Mouse (Mus musculus): ENCODE data around the gene Efhc1. TPM values are rescaled to one million over a fixed set of nuclear protein-coding genes. Genes with fewer than 3 reads are reported as not detected.
A peak's percentile ranks its signal among the peaks of the same experiment; 100 is the strongest.

Gene Efhc1
- polyA plus RNA-seq, 1 experiment from 2014 or later: 2.9 TPM

GRCm38 (mm10) chr1:20996603-20997327, 45.3 kb downstream of the Efhc1 start:
- Histone ChIP-seq H3K4me3 (replicated peaks) (no peak overlapping the region), H3K4me1 (peaks cover 8% of the 10 kb centered on the region; the same call in 1 of the 2 replicates), H3K27ac (no peak overlapping the region), H3K9ac (no peak overlapping the region), H3K36me3 (replicated peaks) (no peaks in the 10 kb centered on the region), H3K27me3 (no peaks in the 10 kb centered on the region), H3K9me3 (no peaks in the 10 kb centered on the region), H3K4me2 (no peak overlapping the region)
- WGBS: 67% methylated on average over 17 of the region's 17 CpGs
- peak; percentile 49; the same call in 1 of the 2 replicates for ATAC-seq (ENCODE audit: low FRiP score)

DNA sequence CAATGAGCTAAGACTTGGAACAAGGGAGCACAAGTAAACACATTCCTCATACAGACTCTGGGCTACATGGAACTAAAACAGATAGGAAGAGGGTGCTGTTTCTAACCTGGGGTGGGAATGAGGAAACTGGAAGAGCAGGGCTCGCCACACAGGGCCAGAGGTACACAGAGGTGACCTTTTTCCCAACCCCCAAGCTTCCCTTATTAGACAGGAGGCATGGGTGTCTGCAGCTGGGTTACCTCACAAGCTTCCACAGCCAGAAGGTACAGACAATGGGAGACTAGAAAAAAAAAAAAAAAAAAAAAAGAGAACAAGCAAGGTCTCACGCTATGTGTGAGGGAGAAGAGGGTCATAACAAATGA, 45.9 kb downstream of the Efhc1 start:
- H3K4me1 ChIP-seq: peaks cover 8% of the 10 kb centered on the region; the same call in 1 of the 2 replicates
- no peak overlapping the region for H3K27ac ChIP-seq
- H3K4me3 ChIP-seq (replicated peaks): no peak overlapping the region
- no peak overlapping the region for H3K4me2 ChIP-seq
- no peak overlapping the region for H3K9ac ChIP-seq
- no peak for ATAC-seq (ENCODE audit: low FRiP score)
- H3K27me3 ChIP-seq: no peaks in the 10 kb centered on the region
- WGBS: 82% methylated on average over 2 of the region's 2 CpGs
- no peaks in the 10 kb centered on the region for H3K9me3 ChIP-seq
- no peaks in the 10 kb centered on the region; the same call in 1 of the 2 replicates for H3K36me3 ChIP-seq (replicated peaks)

DNA sequence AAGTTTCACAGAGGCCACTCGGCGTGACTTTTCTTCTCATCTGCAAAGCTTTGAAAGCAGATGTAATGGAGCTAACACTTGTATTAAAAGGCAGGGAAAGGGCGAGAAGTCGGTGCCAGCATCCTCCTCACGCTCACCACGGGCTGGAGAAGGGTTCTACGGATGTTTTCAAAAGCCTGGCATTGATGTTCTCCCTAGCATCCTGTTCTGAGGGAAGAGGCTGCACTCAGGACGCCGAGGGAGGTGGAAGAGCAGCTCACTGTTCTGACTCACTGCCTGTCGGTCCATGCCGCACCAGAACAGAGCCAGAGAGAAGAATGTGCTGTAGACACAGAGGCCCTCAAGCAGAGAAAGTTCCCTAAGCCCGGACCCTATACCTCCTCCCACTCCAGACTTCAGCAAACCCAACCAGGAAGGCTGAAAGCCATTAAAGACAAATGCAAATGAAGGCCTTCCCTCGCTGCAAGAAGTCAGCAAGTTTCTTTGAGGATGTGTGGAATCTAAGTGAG, 46.5 kb downstream of the Efhc1 start:
- ATAC-seq (ENCODE audit: low FRiP score): no peak
- no peak overlapping the region for H3K27ac ChIP-seq
- WGBS: 60% methylated on average over 13 of the region's 13 CpGs

GRCm38 (mm10) chr1:21002246-21003142, 51.1 kb downstream of the Efhc1 start:
- Histone ChIP-seq H3K9me3 (no peaks in the 10 kb centered on the region), H3K27ac (no peak overlapping the region), H3K4me3 (replicated peaks) (no peak overlapping the region), H3K27me3 (no peaks in the 10 kb centered on the region), H3K4me2 (no peak overlapping the region), H3K4me1 (no peaks in the 10 kb centered on the region), H3K36me3 (replicated peaks) (peaks cover 4% of the 10 kb centered on the region), H3K9ac (no peak overlapping the region)
- ATAC-seq (ENCODE audit: low FRiP score): no peak
- WGBS: 93% methylated on average over 14 of the region's 14 CpGs

More for the DNA sequence above, 46.5 kb downstream of the Efhc1 start:
- Histone ChIP-seq H3K4me2 (no peak overlapping the region), H3K9ac (no peak overlapping the region), H3K4me3 (replicated peaks) (no peak overlapping the region), H3K27me3 (no peaks in the 10 kb centered on the region), H3K4me1 (peaks cover 8% of the 10 kb centered on the region; the same call in 1 of the 2 replicates), H3K36me3 (replicated peaks) (no peaks in the 10 kb centered on the region; the same call in 1 of the 2 replicates), H3K9me3 (no peaks in the 10 kb centered on the region)

DNA sequence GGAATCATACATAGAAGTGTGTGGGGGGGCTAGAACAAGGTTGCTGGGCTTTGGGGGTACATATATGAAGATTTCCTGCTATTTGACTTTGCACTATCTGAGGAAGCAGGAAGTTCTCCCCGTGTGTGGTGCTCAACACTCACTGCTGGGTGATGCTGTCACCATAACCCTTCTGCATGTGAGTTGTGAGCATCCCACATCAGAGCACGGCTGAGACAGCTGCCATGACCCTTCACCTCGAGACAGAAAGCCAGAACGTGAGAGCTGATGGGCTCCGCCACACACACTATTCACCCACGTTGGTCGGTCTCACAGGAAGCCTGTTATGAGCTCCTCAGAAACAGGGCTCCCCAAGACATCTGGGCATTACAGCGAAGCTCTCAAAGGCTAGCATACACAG, 53.2 kb downstream of the Efhc1 start:
- no peak for ATAC-seq (ENCODE audit: low FRiP score)
- Histone ChIP-seq H3K9me3 (no peaks in the 10 kb centered on the region), H3K4me1 (no peaks in the 10 kb centered on the region), H3K27ac (no peak overlapping the region), H3K4me3 (replicated peaks) (no peak overlapping the region), H3K36me3 (replicated peaks) (peaks cover 4% of the 10 kb centered on the region), H3K9ac (no peak overlapping the region), H3K4me2 (no peak overlapping the region), H3K27me3 (no peaks in the 10 kb centered on the region)
- 87% methylated on average over 8 of the region's 8 CpGs for WGBS

- Histone ChIP-seq H3K4me3 (replicated peaks) (no peak overlapping the region), H3K9ac (no peak overlapping the region), H3K27ac (no peak overlapping the region), H3K27me3 (no peaks in the 10 kb centered on the region), H3K9me3 (no peaks in the 10 kb centered on the region), H3K4me1 (no peaks in the 10 kb centered on the region), H3K4me2 (no peak overlapping the region), H3K36me3 (replicated peaks) (peaks cover 9% of the 10 kb centered on the region)
- no peak for ATAC-seq (ENCODE audit: low FRiP score)
- WGBS: 85% methylated on average over 5 of the region's 5 CpGs
Measured at GRCm38 (mm10) chr1:21006775-21007174, 55.3 kb downstream of the Efhc1 start.

DNA sequence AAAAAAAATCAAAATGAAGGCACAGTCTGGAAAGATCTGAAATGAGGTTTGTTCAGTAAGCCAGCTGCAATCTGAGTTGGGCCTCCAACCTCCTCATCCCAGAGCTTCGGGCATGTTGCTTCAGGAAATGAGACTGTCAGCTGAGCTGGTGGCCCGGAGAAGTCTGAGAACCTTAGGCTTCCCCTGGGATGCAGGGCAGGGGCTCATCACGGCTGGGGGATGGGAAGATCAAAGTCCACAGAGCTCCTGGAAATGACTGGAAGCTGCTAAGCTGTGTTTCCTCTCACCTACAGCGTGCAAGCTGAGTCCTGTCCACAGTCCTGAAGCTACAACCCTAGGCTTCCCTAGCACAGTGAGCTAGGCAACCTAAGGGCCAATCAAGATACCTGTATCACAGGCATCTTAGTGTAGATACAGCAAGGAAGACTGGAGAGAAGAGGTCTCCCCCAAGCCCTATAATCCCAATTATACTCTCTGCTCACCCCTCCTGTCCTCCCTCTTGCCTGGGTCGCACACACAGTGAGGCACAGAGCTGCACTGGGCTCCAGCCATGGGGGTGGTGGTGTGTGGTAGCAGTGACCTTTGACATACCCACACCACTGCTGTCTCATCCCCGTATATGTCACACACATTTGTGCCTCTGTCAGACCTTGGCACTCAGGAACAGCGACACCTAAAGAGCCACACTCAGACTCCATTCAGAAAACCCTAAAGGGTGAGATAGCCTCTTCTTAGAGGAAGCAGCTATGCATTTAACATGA, 56.7 kb downstream of the Efhc1 start:
- H3K4me3 ChIP-seq (replicated peaks): no peak overlapping the region
- H3K9ac ChIP-seq: no peak overlapping the region
- no peak for ATAC-seq (ENCODE audit: low FRiP score)
- H3K9me3 ChIP-seq: no peaks in the 10 kb centered on the region
- 84% methylated on average over 7 of the region's 7 CpGs for WGBS
- H3K4me1 ChIP-seq: no peaks in the 10 kb centered on the region
- peaks cover 9% of the 10 kb centered on the region for H3K36me3 ChIP-seq (replicated peaks)
- H3K4me2 ChIP-seq: no peak overlapping the region
- H3K27me3 ChIP-seq: no peaks in the 10 kb centered on the region
- no peak overlapping the region for H3K27ac ChIP-seq

- WGBS: 85% methylated on average over 4 of the region's 4 CpGs
- H3K36me3 ChIP-seq (replicated peaks): peaks cover 9% of the 10 kb centered on the region
- no peak overlapping the region for H3K9ac ChIP-seq
- ATAC-seq (ENCODE audit: low FRiP score): no peak
- H3K27me3 ChIP-seq: no peaks in the 10 kb centered on the region
- H3K4me2 ChIP-seq: no peak overlapping the region
- H3K27ac ChIP-seq: no peak overlapping the region
- H3K4me1 ChIP-seq: no peaks in the 10 kb centered on the region
- H3K9me3 ChIP-seq: no peaks in the 10 kb centered on the region
- no peak overlapping the region for H3K4me3 ChIP-seq (replicated peaks)
Measured at GRCm38 (mm10) chr1:21008891-21009290, 57.5 kb downstream of the Efhc1 start.

DNA sequence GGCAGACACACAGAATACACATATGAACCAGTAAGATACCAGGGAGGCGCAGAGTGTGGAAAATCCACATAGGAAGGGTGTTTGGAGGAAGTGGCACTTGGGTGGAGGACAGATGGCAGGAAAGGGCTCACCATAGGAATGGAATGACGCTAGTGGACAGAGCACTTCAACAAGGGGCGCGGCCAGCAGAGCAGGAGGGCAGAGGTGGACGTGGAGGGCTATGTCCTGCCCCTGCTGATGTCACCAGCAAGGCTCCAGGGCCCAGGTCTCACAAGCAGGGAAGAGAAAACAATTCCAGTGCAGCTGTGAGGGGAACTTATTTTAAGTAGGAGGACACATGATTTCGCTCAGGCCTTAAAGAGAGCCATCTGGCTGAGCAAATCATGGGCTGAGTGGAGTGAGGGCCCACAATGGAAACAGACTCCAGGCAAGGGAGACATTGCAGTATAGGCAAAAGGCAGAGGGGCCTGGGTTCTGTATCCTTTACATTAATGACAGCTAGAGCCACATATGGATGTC, 58.9 kb downstream of the Efhc1 start:
- no peak overlapping the region for H3K4me3 ChIP-seq (replicated peaks)
- 82% methylated on average over 6 of the region's 6 CpGs for WGBS
- no peak for ATAC-seq (ENCODE audit: low FRiP score)
- H3K9ac ChIP-seq: no peak overlapping the region
- H3K36me3 ChIP-seq (replicated peaks): peaks cover 9% of the 10 kb centered on the region
- H3K4me1 ChIP-seq: no peaks in the 10 kb centered on the region
- H3K4me2 ChIP-seq: no peak overlapping the region
- H3K27ac ChIP-seq: no peak overlapping the region
- no peaks in the 10 kb centered on the region for H3K9me3 ChIP-seq
- H3K27me3 ChIP-seq: no peaks in the 10 kb centered on the region

DNA sequence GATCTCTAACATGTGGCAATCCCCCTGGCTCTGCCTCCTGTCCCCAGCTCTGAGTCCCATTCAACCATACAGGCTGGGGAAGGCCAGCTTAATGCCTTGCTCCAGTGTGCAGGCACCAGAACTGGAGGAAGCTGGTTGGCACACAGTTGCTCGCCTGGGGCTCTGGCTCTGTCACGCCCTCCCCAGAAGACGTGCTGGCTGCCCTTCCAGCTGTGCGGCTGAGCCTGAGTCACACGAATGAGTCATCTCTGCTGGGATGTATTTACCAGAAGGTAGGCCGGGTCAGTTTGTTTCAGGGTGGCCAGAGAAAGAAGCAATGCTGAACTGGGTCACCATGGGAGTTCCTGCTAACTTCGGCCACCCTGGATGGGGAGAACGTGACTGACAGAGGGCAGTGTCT, 63.0 kb downstream of the Efhc1 start:
- Histone ChIP-seq H3K9me3 (no peaks in the 10 kb centered on the region), H3K4me3 (replicated peaks) (no peak overlapping the region), H3K36me3 (replicated peaks) (peaks cover 5% of the 10 kb centered on the region), H3K4me2 (no peak overlapping the region), H3K27ac (no peak overlapping the region), H3K4me1 (no peaks in the 10 kb centered on the region), H3K27me3 (no peaks in the 10 kb centered on the region), H3K9ac (no peak overlapping the region)
- 76% methylated on average over 8 of the region's 8 CpGs for WGBS
- ATAC-seq (ENCODE audit: low FRiP score): no peak

DNA sequence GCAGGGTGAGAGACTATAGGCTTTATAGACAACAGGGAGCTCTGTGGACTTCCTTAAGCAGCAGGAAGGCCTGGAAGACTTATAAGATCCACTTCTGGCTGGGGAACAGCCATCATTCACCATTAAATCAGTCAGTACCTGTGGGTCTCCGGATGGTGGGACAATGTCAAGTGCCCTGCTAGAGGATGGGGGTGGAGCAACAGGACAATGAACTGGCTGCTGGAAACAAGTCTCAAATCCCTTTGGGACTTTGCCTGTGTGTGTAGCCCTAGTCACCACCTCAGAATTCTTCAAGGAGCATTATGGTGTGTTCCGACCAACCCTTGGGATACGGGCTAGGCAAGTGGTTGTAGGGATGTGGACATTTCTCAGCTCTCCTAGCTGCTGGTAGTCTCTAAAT, 71.7 kb downstream of the Efhc1 start:
- Histone ChIP-seq H3K4me2 (no peak overlapping the region), H3K4me1 (no peaks in the 10 kb centered on the region), H3K9me3 (no peaks in the 10 kb centered on the region), H3K9ac (no peak overlapping the region), H3K4me3 (replicated peaks) (no peak overlapping the region), H3K27ac (no peak overlapping the region), H3K36me3 (replicated peaks) (no peaks in the 10 kb centered on the region), H3K27me3 (no peaks in the 10 kb centered on the region)
- 93% methylated on average over 3 of the region's 3 CpGs for WGBS
- ATAC-seq (ENCODE audit: low FRiP score): no peak

- 95% methylated on average over 5 of the region's 5 CpGs for WGBS
- Histone ChIP-seq H3K27me3 (no peaks in the 10 kb centered on the region), H3K27ac (no peak overlapping the region), H3K9me3 (no peaks in the 10 kb centered on the region), H3K4me1 (no peaks in the 10 kb centered on the region), H3K36me3 (replicated peaks) (no peaks in the 10 kb centered on the region), H3K4me3 (replicated peaks) (no peak overlapping the region), H3K4me2 (no peak overlapping the region), H3K9ac (no peak overlapping the region)
- ATAC-seq (ENCODE audit: low FRiP score): no peak
Measured at GRCm38 (mm10) chr1:21025203-21025602, 73.8 kb downstream of the Efhc1 start.
